Mouse (Mus musculus): ENCODE data around the gene Ap5m1. TPM values are rescaled to one million over a fixed set of nuclear protein-coding genes. Genes with fewer than 3 reads are reported as not detected.

Ap5m1 gene
- polyA plus RNA-seq, 1 experiment from 2014 or later, result 21.0 TPM

Other genes starting within 250 kb of the Ap5m1 start
- gene Exoc5, start 556 bp downstream of the Ap5m1 start, polyA plus RNA-seq (2015; fragmentation: Nextera tagmentation; extraction: Ambion mirVana), result 31.5 and 35.3 TPM in 2 replicates
- gene Naa30, start 106.1 kb downstream of the Ap5m1 start, polyA plus RNA-seq (2015; fragmentation: Nextera tagmentation; extraction: Ambion mirVana), result 6.7 and 7.2 TPM in 2 replicates
- 0.17 and 0.20 TPM in 2 replicates for gene ccdc198, start 179.4 kb downstream of the Ap5m1 start, polyA plus RNA-seq (2015; fragmentation: Nextera tagmentation; extraction: Ambion mirVana)